In genomic region chr1:192745240-192746101, GRCm38 (mm10) we compare ENCODE assay signal across 9 mouse cellular contexts. TPM values are rescaled to one million over a fixed set of nuclear protein-coding genes. Genes with fewer than 3 reads are reported as not detected.
DNase-seq lines count a peak whose midpoint lies in the region; ATAC-seq and TF ChIP-seq lines count a peak whose summit lies in the region.
"Had no signal": no experiment of that assay in that cellular context is flagged by ENCODE, and none has a peak within 500 bp of the region (broad histone marks: within the 10 kb centered on the region; RNA-seq: fewer than 3 reads in every experiment).

No protein-coding gene starts in this region.

- DNase-seq in heart, embryonic 10.5 days (ENCODE audit: low spot score), result no peak
- DNase-seq in ZHBTc4 (ENCODE audit: low read depth, low spot score), result peak; percentile 92
- DNase-seq in embryonic facial prominence, embryonic 14.5 days (ENCODE audit: low spot score), result peak; percentile 44
- peak; percentile 19 for DNase-seq in liver, adult 2 months (ENCODE audit: extremely low read depth, low read depth, low spot score)
- no peak for DNase-seq in ovary, adult 18-20 months (ENCODE audit: low spot score)

- no peak for ATAC-seq in heart, embryonic 12.5 days (ENCODE audit: insufficient number of reproducible peaks, low FRiP score)
- ATAC-seq in embryonic facial prominence, embryonic 14.5 days (ENCODE audit: low read depth), result peak; percentile 44; the same call in 1 of the 2 replicates

- H3K9me3 ChIP-seq in heart, embryonic 10.5 days, result no peaks in the 10 kb centered on the region
- H3K9me3 ChIP-seq in heart, embryonic 12.5 days (replicated peaks), result no peaks in the 10 kb centered on the region
- H3K9me3 ChIP-seq in embryonic facial prominence, embryonic 14.5 days (ENCODE audit: control insufficient read depth, low read length), result no peaks in the 10 kb centered on the region

- H3K27ac ChIP-seq in heart, embryonic 10.5 days, result peak overlapping the region; percentile 73; the same call in 1 of the 2 replicates
- no peak overlapping the region for H3K27ac ChIP-seq in heart, embryonic 12.5 days (ENCODE audit: poor library complexity, severe bottlenecking)
- H3K27ac ChIP-seq in embryonic facial prominence, embryonic 14.5 days (replicated peaks; ENCODE audit: low read depth, low read length), result no peak overlapping the region
- H3K27ac ChIP-seq in liver, adult 2 months (replicated peaks; ENCODE audit: insufficient read depth, low read depth, low read length), result no peak overlapping the region
- H3K27ac ChIP-seq in olfactory bulb, adult 2 months (ENCODE audit: insufficient read depth, low read depth, low read length), result 0 out of 2 replicates have a peak overlapping the region, but pooled peaks have one; percentile 64

- peaks cover 8% of the 10 kb centered on the region; the same call in 1 of the 2 replicates for H3K4me1 ChIP-seq in heart, embryonic 10.5 days
- peaks cover 6% of the 10 kb centered on the region for H3K4me1 ChIP-seq in heart, embryonic 12.5 days (replicated peaks)
- H3K4me1 ChIP-seq in embryonic facial prominence, embryonic 14.5 days (ENCODE audit: control insufficient read depth, insufficient read depth, low read length), result peaks cover 11% of the 10 kb centered on the region; the same call in 1 of the 2 replicates
- no peaks in the 10 kb centered on the region for H3K4me1 ChIP-seq in liver, adult 2 months (ENCODE audit: control insufficient read depth, insufficient read depth, low read length)
- H3K4me1 ChIP-seq in olfactory bulb, adult 2 months (ENCODE audit: control insufficient read depth, insufficient read depth, low read length), result peaks cover 7% of the 10 kb centered on the region

- TF ChIP-seq POLR2A in liver, adult 2 months (IDR thresholded peaks at IDR 0.05; ENCODE audit: extremely low read depth, insufficient read depth, low read length), result no peak
- no peak for TF ChIP-seq POLR2A in olfactory bulb, adult 2 months (IDR thresholded peaks at IDR 0.05; ENCODE audit: insufficient read depth, low read depth, low read length)

- H3K4me2 ChIP-seq in heart, embryonic 12.5 days, result no peak overlapping the region
- H3K4me2 ChIP-seq in embryonic facial prominence, embryonic 14.5 days (ENCODE audit: low read depth, low read length), result no peak overlapping the region

- H3K27me3 ChIP-seq in heart, embryonic 10.5 days (ENCODE audit: insufficient read depth, poor library complexity, severe bottlenecking), result no peaks in the 10 kb centered on the region
- no peaks in the 10 kb centered on the region for H3K27me3 ChIP-seq in heart, embryonic 12.5 days (replicated peaks)
- H3K27me3 ChIP-seq in C2C12 (ENCODE audit: control insufficient read depth, insufficient read depth, insufficient read length), result no peaks in the 10 kb centered on the region
- no peaks in the 10 kb centered on the region for H3K27me3 ChIP-seq in embryonic facial prominence, embryonic 14.5 days (replicated peaks; ENCODE audit: control insufficient read depth, insufficient read depth, low read length)
- H3K27me3 ChIP-seq in liver, adult 2 months (ENCODE audit: control insufficient read depth, insufficient read depth, low read length), result no peaks in the 10 kb centered on the region

- 9% methylated on average over 16 of the region's 16 CpGs for WGBS in heart, embryonic 10.5 days
- WGBS in heart, embryonic 12.5 days, result 9% methylated on average over 16 of the region's 16 CpGs
- WGBS in embryonic facial prominence, embryonic 14.5 days, result 9% methylated on average over 16 of the region's 16 CpGs
- 30% methylated on average over 16 of the region's 16 CpGs for WGBS in liver, adult 2 months
- 17% methylated on average over 16 of the region's 16 CpGs for whole genome bisulfite sequencing in olfactory bulb, adult 2 months

- no peaks in the 10 kb centered on the region for H3K79me3 ChIP-seq in C2C12 (ENCODE audit: low read depth)

- TF ChIP-seq CTCF in C2C12 (IDR thresholded peaks at IDR 0.05; ENCODE audit: control insufficient read depth, insufficient read depth, insufficient read length), result peak; percentile 46
- peak; percentile 82 for TF ChIP-seq CTCF in liver, adult 2 months (IDR thresholded peaks at IDR 0.05; ENCODE audit: low read depth, low read length)
- TF ChIP-seq CTCF in olfactory bulb, adult 2 months (IDR thresholded peaks at IDR 0.05; ENCODE audit: insufficient read depth, low read depth, low read length), result peak; percentile 56; the same call in 1 of the 2 replicates

- H3K36me3 ChIP-seq in heart, embryonic 10.5 days, result no peaks in the 10 kb centered on the region
- no peaks in the 10 kb centered on the region for H3K36me3 ChIP-seq in heart, embryonic 12.5 days
- no peaks in the 10 kb centered on the region for H3K36me3 ChIP-seq in C2C12 (ENCODE audit: control insufficient read depth, insufficient read depth)
- H3K36me3 ChIP-seq in embryonic facial prominence, embryonic 14.5 days (ENCODE audit: control insufficient read depth, insufficient read depth, low read length), result no peaks in the 10 kb centered on the region
- no peaks in the 10 kb centered on the region; the same call in 1 of the 2 replicates for H3K36me3 ChIP-seq in liver, adult 2 months (ENCODE audit: control insufficient read depth, insufficient read depth, low read length)

- H3ac ChIP-seq in C2C12 (ENCODE audit: control insufficient read depth, insufficient read length, low read depth), result no peak overlapping the region

- H3K9ac ChIP-seq in heart, embryonic 12.5 days, result no peak overlapping the region
- H3K9ac ChIP-seq in embryonic facial prominence, embryonic 14.5 days (ENCODE audit: low read depth, low read length), result no peak overlapping the region
- no peak overlapping the region for H3K9ac ChIP-seq in liver, adult 2 months (ENCODE audit: low read depth, low read length)

- H3K4me3 ChIP-seq in heart, embryonic 10.5 days, result no peak overlapping the region
- H3K4me3 ChIP-seq in heart, embryonic 12.5 days, result no peak overlapping the region
- no peak overlapping the region for H3K4me3 ChIP-seq in C2C12 (ENCODE audit: insufficient read depth, poor library complexity, severe bottlenecking)
- no peak overlapping the region for H3K4me3 ChIP-seq in embryonic facial prominence, embryonic 14.5 days (ENCODE audit: low read depth, low read length)
- no peak overlapping the region for H3K4me3 ChIP-seq in liver, adult 2 months (ENCODE audit: insufficient read depth, low read depth, low read length)
- no peak overlapping the region for H3K4me3 ChIP-seq in olfactory bulb, adult 2 months (ENCODE audit: insufficient read depth, low read depth, low read length)
- H3K4me3 ChIP-seq: erythroblast, embryonic 14.5 days had no signal

- no peaks in the 10 kb centered on the region for H3K79me2 ChIP-seq in C2C12 (ENCODE audit: control insufficient read depth, insufficient read depth)
- H3K79me2 ChIP-seq in liver, adult 2 months (ENCODE audit: control insufficient read depth, insufficient read depth, low read length), result no peaks in the 10 kb centered on the region

TF ChIP-seq in C2C12, 6 proteins besides CTCF, POLR2A, EP300 and RAD21:
- peak; percentile 17 for TF ChIP-seq MYOD1 (IDR thresholded peaks at IDR 0.05; ENCODE audit: control insufficient read depth, insufficient read length, low read depth)
- peak; percentile 79 for TF ChIP-seq USF1 (IDR thresholded peaks at IDR 0.05; ENCODE audit: low read depth)
- TF ChIP-seq CEBPB (IDR thresholded peaks at IDR 0.05; ENCODE audit: low read depth), result peak; percentile 70
- TF ChIP-seq MYOG (IDR thresholded peaks at IDR 0.05; ENCODE audit: control insufficient read depth, extremely low read depth, insufficient read length), result no peak
- TF ChIP-seq FOSL1 (IDR thresholded peaks at IDR 0.05; ENCODE audit: insufficient read depth, low read length, poor library complexity, severe bottlenecking), result no peak
- TF ChIP-seq MAX (IDR thresholded peaks at IDR 0.05), result peak; percentile 32

RNA-seq across cellular contexts. Expression of gene Hhat, which starts 25.6 kb away (rescaled TPM):
- polyA plus RNA-seq in heart, embryonic 10.5 days (2016; fragmentation: Nextera tagmentation; extraction: Ambion mirVana), result 6.8 and 8.3 TPM in 2 replicates
- 6.7 and 10.2 TPM in 2 replicates for polyA plus RNA-seq in heart, embryonic 12.5 days (2016; fragmentation: Nextera tagmentation; extraction: Ambion mirVana)
- polyA plus RNA-seq in C2C12 (2012; fragmentation: generic; extraction: Trizol), result 3.9 TPM
- 9.3 and 10.4 TPM in 2 replicates for polyA plus RNA-seq in embryonic facial prominence, embryonic 14.5 days (2014; fragmentation: Nextera tagmentation; extraction: Ambion mirVana)
- 1.9 and 2.1 TPM in 2 replicates for total RNA-seq in liver, adult 2 months (2014; rRNA removed)
- polyA plus RNA-seq in liver, adult 2 months (2012; rRNA removed), result 2.0 and 2.1 TPM in 2 replicates
- not detected in 2 replicates for polyA plus RNA-seq in olfactory bulb, adult 2 months (2012; ENCODE audit: insufficient read depth, insufficient read length, low replicate concordance, missing spikeins)
- polyA plus RNA-seq: erythroblast, embryonic 14.5 days had no signal

Comparison
In these comparisons a context has a peak if more than half of its experiments do, and no peak if none do; other contexts are left out.
1. H3K27ac ChIP-seq: peak in heart, embryonic 10.5 days (single experiment) and olfactory bulb, adult 2 months (single experiment); none in heart, embryonic 12.5 days (single experiment), embryonic facial prominence, embryonic 14.5 days (single experiment) and liver, adult 2 months (single experiment).
2. DNase-seq: peak in ZHBTc4 (single experiment), embryonic facial prominence, embryonic 14.5 days (single experiment) and liver, adult 2 months (single experiment); none in heart, embryonic 10.5 days (single experiment) and ovary, adult 18-20 months (single experiment).
3. Peak in every context shown above with its lines, with median percentiles within 50 percentile points of each other: CTCF ChIP-seq.